Mouse (Mus musculus): ENCODE measurements around the gene Gm20431. TPM values are rescaled to one million over a fixed set of nuclear protein-coding genes. Genes with fewer than 3 reads are reported as not detected.

The Gm20431 gene
- polyA plus RNA-seq, 1 experiment from 2014 or later: 8.4 TPM

GRCm38 (mm10) chr2:167700018-167700417 lies 38.7 kb upstream of the Gm20431 start:
- DNase-seq (ENCODE audit: low spot score): no peak
- Histone ChIP-seq H3K27ac (ENCODE audit: low read depth, low read length) (no peak overlapping the region), H3K27me3 (ENCODE audit: control insufficient read depth, insufficient read depth, low read length) (no peaks in the 10 kb centered on the region), H3K4me3 (ENCODE audit: low read depth, low read length) (no peak overlapping the region), H3K36me3 (ENCODE audit: control insufficient read depth, insufficient read depth, low read length) (no peaks in the 10 kb centered on the region), H3K4me2 (replicated peaks; ENCODE audit: low read depth, low read length) (no peak overlapping the region), H3K4me1 (replicated peaks; ENCODE audit: control insufficient read depth, insufficient read depth, low read length) (no peaks in the 10 kb centered on the region), H3K9me3 (ENCODE audit: control insufficient read depth, low read length) (no peaks in the 10 kb centered on the region), H3K9ac (ENCODE audit: low read depth, low read length) (no peak overlapping the region)
- WGBS: 81% methylated on average over 5 of the region's 5 CpGs
- ATAC-seq (ENCODE audit: low FRiP score): no peak

GRCm38 (mm10) chr2:167697902-167698301 lies 36.6 kb upstream of the Gm20431 start:
- ATAC-seq (ENCODE audit: low FRiP score): no peak
- WGBS: 60% methylated on average over 5 of the region's 5 CpGs
- Histone ChIP-seq H3K4me2 (replicated peaks; ENCODE audit: low read depth, low read length) (no peak overlapping the region), H3K9me3 (ENCODE audit: control insufficient read depth, low read length) (no peaks in the 10 kb centered on the region), H3K27me3 (ENCODE audit: control insufficient read depth, insufficient read depth, low read length) (no peaks in the 10 kb centered on the region), H3K27ac (ENCODE audit: low read depth, low read length) (no peak overlapping the region), H3K9ac (ENCODE audit: low read depth, low read length) (no peak overlapping the region), H3K36me3 (ENCODE audit: control insufficient read depth, insufficient read depth, low read length) (no peaks in the 10 kb centered on the region), H3K4me1 (replicated peaks; ENCODE audit: control insufficient read depth, insufficient read depth, low read length) (no peaks in the 10 kb centered on the region), H3K4me3 (ENCODE audit: low read depth, low read length) (no peak overlapping the region)
- DNase-seq (ENCODE audit: low spot score): no peak

GRCm38 (mm10) chr2:167696143-167696542 lies 34.8 kb upstream of the Gm20431 start:
- Histone ChIP-seq H3K4me1 (replicated peaks; ENCODE audit: control insufficient read depth, insufficient read depth, low read length) (no peaks in the 10 kb centered on the region), H3K27ac (ENCODE audit: low read depth, low read length) (no peak overlapping the region), H3K9me3 (ENCODE audit: control insufficient read depth, low read length) (no peaks in the 10 kb centered on the region), H3K4me2 (replicated peaks; ENCODE audit: low read depth, low read length) (no peak overlapping the region), H3K36me3 (ENCODE audit: control insufficient read depth, insufficient read depth, low read length) (no peaks in the 10 kb centered on the region), H3K9ac (ENCODE audit: low read depth, low read length) (no peak overlapping the region), H3K27me3 (ENCODE audit: control insufficient read depth, insufficient read depth, low read length) (peaks cover under 1% of the 10 kb centered on the region; the same call in 1 of the 2 replicates), H3K4me3 (ENCODE audit: low read depth, low read length) (no peak overlapping the region)
- WGBS: 85% methylated on average over 7 of the region's 7 CpGs
- DNase-seq (ENCODE audit: low spot score) (no peak), ATAC-seq (ENCODE audit: low FRiP score) (no peak)

- WGBS: 72% methylated on average over 14 of the region's 14 CpGs
- Histone ChIP-seq H3K9me3 (ENCODE audit: control insufficient read depth, low read length) (no peaks in the 10 kb centered on the region), H3K27ac (ENCODE audit: low read depth, low read length) (no peak overlapping the region), H3K27me3 (ENCODE audit: control insufficient read depth, insufficient read depth, low read length) (peaks cover 7% of the 10 kb centered on the region), H3K4me3 (ENCODE audit: low read depth, low read length) (no peak overlapping the region), H3K9ac (ENCODE audit: low read depth, low read length) (no peak overlapping the region), H3K4me1 (replicated peaks; ENCODE audit: control insufficient read depth, insufficient read depth, low read length) (no peaks in the 10 kb centered on the region), H3K4me2 (replicated peaks; ENCODE audit: low read depth, low read length) (no peak overlapping the region), H3K36me3 (ENCODE audit: control insufficient read depth, insufficient read depth, low read length) (no peaks in the 10 kb centered on the region)
- ATAC-seq (ENCODE audit: low FRiP score): no peak
- DNase-seq (ENCODE audit: low spot score): no peak
Measured at GRCm38 (mm10) chr2:167695491-167695890, 34.2 kb upstream of the Gm20431 start.

DNA sequence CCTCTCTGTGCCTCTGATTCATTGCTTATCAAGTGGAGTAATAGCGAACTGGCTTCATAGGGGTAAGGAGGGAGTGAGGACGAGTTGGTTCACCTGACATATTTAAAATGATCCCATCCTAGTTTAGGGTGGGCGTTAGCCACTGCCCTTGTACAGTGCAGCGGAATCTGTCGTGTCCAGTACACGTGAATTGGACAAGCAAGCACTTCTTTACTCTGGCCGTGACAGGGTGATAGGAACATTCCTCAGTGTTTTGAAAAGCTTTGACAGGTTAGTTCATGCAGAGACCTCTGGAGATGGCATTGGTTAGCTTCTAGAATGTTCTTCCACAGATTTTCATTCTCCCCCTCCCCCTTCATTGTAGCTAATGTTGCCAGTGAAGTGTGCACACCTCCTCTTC lies 33.7 kb upstream of the Gm20431 start:
- Histone ChIP-seq H3K4me3 (ENCODE audit: low read depth, low read length) (no peak overlapping the region), H3K27me3 (ENCODE audit: control insufficient read depth, insufficient read depth, low read length) (peaks cover 11% of the 10 kb centered on the region), H3K4me2 (replicated peaks; ENCODE audit: low read depth, low read length) (no peak overlapping the region), H3K36me3 (ENCODE audit: control insufficient read depth, insufficient read depth, low read length) (no peaks in the 10 kb centered on the region), H3K9ac (ENCODE audit: low read depth, low read length) (no peak overlapping the region), H3K27ac (ENCODE audit: low read depth, low read length) (no peak overlapping the region), H3K4me1 (replicated peaks; ENCODE audit: control insufficient read depth, insufficient read depth, low read length) (no peaks in the 10 kb centered on the region), H3K9me3 (ENCODE audit: control insufficient read depth, low read length) (no peaks in the 10 kb centered on the region)
- DNase-seq (ENCODE audit: low spot score) (no peak), ATAC-seq (ENCODE audit: low FRiP score) (no peak)
- WGBS: 92% methylated on average over 7 of the region's 7 CpGs

GRCm38 (mm10) chr2:167694244-167694643 lies 32.9 kb upstream of the Gm20431 start:
- no peak for ATAC-seq (ENCODE audit: low FRiP score)

DNA sequence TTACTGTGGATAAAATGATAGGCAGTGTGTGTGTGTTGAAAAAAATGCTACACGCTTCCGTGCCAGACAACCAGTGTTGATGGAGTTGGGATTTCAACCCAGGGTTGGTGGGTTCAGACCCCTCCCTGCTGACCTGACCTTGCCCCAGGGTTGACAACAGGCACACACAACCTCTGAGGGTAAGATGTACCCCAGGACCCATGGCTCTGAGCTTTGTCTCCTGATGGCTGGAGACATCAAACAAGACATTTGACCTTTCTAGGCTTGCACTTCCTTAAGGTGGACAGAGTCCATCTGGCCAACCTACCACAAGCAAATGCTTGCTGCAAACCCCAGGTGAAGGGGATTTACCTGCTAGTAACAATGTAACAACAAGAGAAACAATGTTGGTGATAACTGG lies 32.2 kb upstream of the Gm20431 start:
- Histone ChIP-seq H3K9ac (ENCODE audit: low read depth, low read length) (no peak overlapping the region), H3K4me1 (replicated peaks; ENCODE audit: control insufficient read depth, insufficient read depth, low read length) (peaks cover 4% of the 10 kb centered on the region; the same call in 1 of the 2 replicates), H3K27ac (ENCODE audit: low read depth, low read length) (no peak overlapping the region), H3K4me3 (ENCODE audit: low read depth, low read length) (no peak overlapping the region), H3K27me3 (ENCODE audit: control insufficient read depth, insufficient read depth, low read length) (peaks cover 24% of the 10 kb centered on the region), H3K36me3 (ENCODE audit: control insufficient read depth, insufficient read depth, low read length) (no peaks in the 10 kb centered on the region), H3K4me2 (replicated peaks; ENCODE audit: low read depth, low read length) (no peak overlapping the region), H3K9me3 (ENCODE audit: control insufficient read depth, low read length) (no peaks in the 10 kb centered on the region)
- no peak for DNase-seq (ENCODE audit: low spot score)
- 87% methylated on average over 2 of the region's 2 CpGs for WGBS
- ATAC-seq (ENCODE audit: low FRiP score): no peak

More at GRCm38 (mm10) chr2:167694244-167694643, 32.9 kb upstream of the Gm20431 start:
- peaks cover 18% of the 10 kb centered on the region for H3K27me3 ChIP-seq (ENCODE audit: control insufficient read depth, insufficient read depth, low read length)
- peaks cover 3% of the 10 kb centered on the region; the same call in 1 of the 2 replicates for H3K4me1 ChIP-seq (replicated peaks; ENCODE audit: control insufficient read depth, insufficient read depth, low read length)
- no peaks in the 10 kb centered on the region for H3K9me3 ChIP-seq (ENCODE audit: control insufficient read depth, low read length)
- no peak for DNase-seq (ENCODE audit: low spot score)
- H3K27ac ChIP-seq (ENCODE audit: low read depth, low read length): no peak overlapping the region
- no peaks in the 10 kb centered on the region for H3K36me3 ChIP-seq (ENCODE audit: control insufficient read depth, insufficient read depth, low read length)
- 92% methylated on average over 1 of the region's 1 CpGs for WGBS
- H3K9ac ChIP-seq (ENCODE audit: low read depth, low read length): no peak overlapping the region
- no peak overlapping the region for H3K4me2 ChIP-seq (replicated peaks; ENCODE audit: low read depth, low read length)
- H3K4me3 ChIP-seq (ENCODE audit: low read depth, low read length): no peak overlapping the region

- DNase-seq (ENCODE audit: low spot score) (no peak), ATAC-seq (ENCODE audit: low FRiP score) (no peak)
- Histone ChIP-seq H3K36me3 (ENCODE audit: control insufficient read depth, insufficient read depth, low read length) (no peaks in the 10 kb centered on the region), H3K4me1 (replicated peaks; ENCODE audit: control insufficient read depth, insufficient read depth, low read length) (peaks cover 4% of the 10 kb centered on the region; the same call in 1 of the 2 replicates), H3K9me3 (ENCODE audit: control insufficient read depth, low read length) (no peaks in the 10 kb centered on the region), H3K27ac (ENCODE audit: low read depth, low read length) (no peak overlapping the region), H3K9ac (ENCODE audit: low read depth, low read length) (no peak overlapping the region), H3K4me2 (replicated peaks; ENCODE audit: low read depth, low read length) (no peak overlapping the region), H3K4me3 (ENCODE audit: low read depth, low read length) (no peak overlapping the region), H3K27me3 (ENCODE audit: control insufficient read depth, insufficient read depth, low read length) (peaks cover 31% of the 10 kb centered on the region)
- WGBS: 56% methylated on average over 3 of the region's 3 CpGs
Measured at GRCm38 (mm10) chr2:167692831-167693230, 31.5 kb upstream of the Gm20431 start.

GRCm38 (mm10) chr2:167691871-167692661 lies 30.8 kb upstream of the Gm20431 start:
- WGBS: 89% methylated on average over 14 of the region's 14 CpGs

More at GRCm38 (mm10) chr2:167691871-167692661, 30.8 kb upstream of the Gm20431 start:
- ATAC-seq (ENCODE audit: low FRiP score): no peak
- no peaks in the 10 kb centered on the region for H3K36me3 ChIP-seq (ENCODE audit: control insufficient read depth, insufficient read depth, low read length)
- H3K27me3 ChIP-seq (ENCODE audit: control insufficient read depth, insufficient read depth, low read length): peaks cover 36% of the 10 kb centered on the region
- no peak overlapping the region for H3K27ac ChIP-seq (ENCODE audit: low read depth, low read length)
- H3K4me3 ChIP-seq (ENCODE audit: low read depth, low read length): no peak overlapping the region
- DNase-seq (ENCODE audit: low spot score): no peak
- H3K4me1 ChIP-seq (replicated peaks; ENCODE audit: control insufficient read depth, insufficient read depth, low read length): peaks cover 4% of the 10 kb centered on the region; the same call in 1 of the 2 replicates
- no peak overlapping the region for H3K4me2 ChIP-seq (replicated peaks; ENCODE audit: low read depth, low read length)
- no peaks in the 10 kb centered on the region for H3K9me3 ChIP-seq (ENCODE audit: control insufficient read depth, low read length)
- no peak overlapping the region for H3K9ac ChIP-seq (ENCODE audit: low read depth, low read length)
